Comparison of ENCODE assay signal across 33 mouse cellular contexts in genomic region chr14:32057664-32058063, GRCm38 (mm10). TPM values are rescaled to one million over a fixed set of nuclear protein-coding genes. Genes with fewer than 3 reads are reported as not detected.
"Had no signal": no experiment of that assay in that cellular context is flagged by ENCODE, and none has a peak within 500 bp of the region (broad histone marks: within the 10 kb centered on the region; RNA-seq: fewer than 3 reads in every experiment).

No protein-coding gene starts in this region.

- H3K27me3 ChIP-seq: heart, embryonic 13.5 days; heart, embryonic 15.5 days; hindbrain, embryonic 12.5 days; hindbrain, embryonic 13.5 days; hindbrain, embryonic 15.5 days; intestine, embryonic 15.5 days; kidney, embryonic 15.5 days had no signal

- H3K36me3 ChIP-seq: heart, embryonic 10.5 days; heart, embryonic 13.5 days; heart, embryonic 15.5 days; hindbrain, embryonic 10.5 days; hindbrain, embryonic 12.5 days; hindbrain, embryonic 13.5 days; hindbrain, embryonic 15.5 days; intestine, embryonic 15.5 days; kidney, embryonic 15.5 days had no signal

- H3K9me3 ChIP-seq: heart, embryonic 10.5 days; heart, embryonic 13.5 days; heart, embryonic 15.5 days; hindbrain, embryonic 10.5 days; hindbrain, embryonic 12.5 days; hindbrain, embryonic 13.5 days; hindbrain, embryonic 15.5 days; intestine, embryonic 15.5 days; kidney, embryonic 15.5 days had no signal

- H3K27ac ChIP-seq: heart, embryonic 10.5 days; heart, embryonic 13.5 days; heart, embryonic 15.5 days; hindbrain, embryonic 10.5 days; hindbrain, embryonic 12.5 days; hindbrain, embryonic 13.5 days; hindbrain, embryonic 14.5 days; hindbrain, embryonic 15.5 days; hindbrain, postnatal 0 days; intestine, embryonic 15.5 days; kidney, embryonic 15.5 days; kidney, postnatal 0 days; layer of hippocampus, adult 2 months; left cerebral cortex, adult 2 months had no signal

- H3K4me3 ChIP-seq: heart, embryonic 10.5 days; heart, embryonic 13.5 days; heart, embryonic 15.5 days; hindbrain, embryonic 10.5 days; hindbrain, embryonic 12.5 days; hindbrain, embryonic 13.5 days; hindbrain, embryonic 15.5 days; intestine, embryonic 15.5 days; kidney, embryonic 15.5 days; layer of hippocampus, adult 2 months; left cerebral cortex, adult 2 months had no signal

- H3K4me2 ChIP-seq: heart, embryonic 13.5 days; heart, embryonic 15.5 days; hindbrain, embryonic 12.5 days; hindbrain, embryonic 13.5 days; hindbrain, embryonic 14.5 days; hindbrain, embryonic 15.5 days; intestine, embryonic 15.5 days; kidney, embryonic 15.5 days had no signal

- DNase-seq: heart, postnatal 10 days; heart, postnatal 14 days; kidney, adult 11 months; kidney, adult 18-20 months; kidney, adult 2 months; kidney, adult 8-10 months; kidney, adult 9 months; kidney, postnatal 10 days; kidney, postnatal 14 days; kidney, postnatal 25 days; kidney, postnatal 36 days; kidney, postnatal 4 days; layer of hippocampus, adult 9-11 months; layer of hippocampus, postnatal 36 days had no signal

- H3K9ac ChIP-seq: heart, embryonic 13.5 days; heart, embryonic 15.5 days; hindbrain, embryonic 12.5 days; hindbrain, embryonic 13.5 days; hindbrain, embryonic 14.5 days; hindbrain, embryonic 15.5 days; intestine, embryonic 15.5 days; kidney, embryonic 15.5 days had no signal

- H3K4me1 ChIP-seq: hindbrain, embryonic 12.5 days; hindbrain, embryonic 13.5 days; hindbrain, embryonic 15.5 days; intestine, embryonic 15.5 days; kidney, embryonic 15.5 days had no signal

- ATAC-seq: hindbrain, embryonic 16.5 days; hindbrain, postnatal 0 days; inflammation-experienced regulatory T-cells, adult 6 months; intestine, embryonic 15.5 days; intestine, embryonic 16.5 days; intestine, postnatal 0 days had no signal

RNA-seq across cellular contexts. Expression of gene Galnt15, which starts 28.9 kb away (rescaled TPM):
- total RNA-seq: hematopoietic stem cell, adult 5-6 weeks had no signal
- polyA plus RNA-seq: inflammation-experienced regulatory T-cells, adult 6 months had no signal
